Mouse (Mus musculus) embryonic fibroblast, embryonic 13.5 days (primary cell): ENCODE data around the gene Rtf1.

Experiments used
- CTCF ChIP-seq: IDR thresholded peaks from 2 replicates; pipeline ENCODE4 v1.5.1; 2011; ENCODE audit warnings: mild to moderate bottlenecking, control low read depth, low read length, moderate library complexity, borderline replicate concordance; ENCODE audit not compliant: insufficient read depth
- POLR2A ChIP-seq: IDR thresholded peaks from 2 replicates; pipeline ENCODE4 v1.6.1; 2011; ENCODE audit warnings: low read depth, mild to moderate bottlenecking, control low read depth, low read length, moderate library complexity

DNA sequence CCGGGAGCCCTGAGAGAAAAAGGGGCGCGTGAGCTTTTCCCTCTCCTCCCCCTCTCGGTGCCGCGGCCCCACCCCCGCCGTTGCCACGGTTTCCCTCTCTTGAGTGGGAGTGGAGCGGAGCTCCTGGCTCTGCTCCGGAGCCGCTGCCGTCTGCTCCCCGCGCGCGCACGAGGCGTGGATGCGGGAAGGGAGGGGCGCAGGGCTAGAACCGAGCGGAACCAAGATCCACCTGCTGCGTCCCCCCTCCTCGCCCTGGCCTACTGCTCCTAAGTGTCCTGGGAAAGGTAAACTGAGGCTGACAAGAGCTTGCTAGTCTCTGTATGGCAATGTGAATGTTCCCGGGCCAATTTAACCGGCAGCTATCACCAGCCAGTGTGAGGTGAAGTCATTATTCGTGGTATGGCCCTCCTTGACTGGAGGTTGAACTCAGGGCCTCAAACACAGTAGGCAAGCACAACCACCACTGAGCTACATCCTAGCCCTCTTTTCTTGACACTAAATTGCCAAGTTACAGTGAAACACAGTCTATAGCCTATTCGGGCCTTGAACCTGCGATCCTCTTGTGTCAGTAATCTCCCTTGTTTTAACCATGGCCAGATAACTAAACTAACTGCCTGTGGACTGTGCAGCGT, 68.4 kb downstream of the Rtf1 start:
- no peak for TF ChIP-seq CTCF
- TF ChIP-seq POLR2A = no peak
